Mouse (Mus musculus) small intestine, adult 2 months (tissue): ENCODE data around the gene Zc3h12c. TPM values are rescaled to one million over a fixed set of nuclear protein-coding genes. Genes with fewer than 3 reads are reported as not detected.

Experiments used
- H3K27ac ChIP-seq: fragments of 200-500 bp; 2 replicates; pipeline ENCODE4 v1.5.1; 2012; ENCODE audit warnings: low read depth, low read length, control low read depth, inconsistent platforms; ENCODE audit not compliant: insufficient read depth
- H3K27me3 ChIP-seq: fragments of 200-500 bp; 2 replicates; pipeline ENCODE4 v1.6.1; 2012; ENCODE audit warnings: mild to moderate bottlenecking, moderate library complexity, low read length, inconsistent platforms; ENCODE audit not compliant: control insufficient read depth, insufficient read depth
- H3K36me3 ChIP-seq: fragments of 200-500 bp; 2 replicates; pipeline ENCODE4 v1.6.1; 2012; ENCODE audit warnings: mild to moderate bottlenecking, low read length, control low read depth, inconsistent platforms; ENCODE audit not compliant: control insufficient read depth, insufficient read depth
- H3K4me1 ChIP-seq: fragments of 200-500 bp; 2 replicates; pipeline ENCODE4 v1.6.1; 2012; ENCODE audit warnings: low read length, inconsistent platforms, mixed read lengths; ENCODE audit not compliant: control insufficient read depth, insufficient read depth, insufficient read length
- H3K4me3 ChIP-seq: fragments of 200-500 bp; 2 replicates; pipeline ENCODE4 v1.5.1; 2012; ENCODE audit warnings: low read depth, mild to moderate bottlenecking, control low read depth, inconsistent platforms, low read length, moderate library complexity
- CTCF ChIP-seq: fragments of 200-500 bp; IDR thresholded peaks from 2 replicates; pipeline ENCODE4 v1.5.1; 2012; ENCODE audit warnings: low read depth, mild to moderate bottlenecking, control low read depth, inconsistent platforms, low read length, moderate library complexity, mixed read lengths; ENCODE audit not compliant: insufficient replicate concordance, insufficient read length; ENCODE audit errors: extremely low read depth
- POLR2A ChIP-seq: fragments of 200-500 bp; IDR thresholded peaks from 2 replicates; pipeline ENCODE4 v1.6.1; 2012; ENCODE audit warnings: low read depth, mild to moderate bottlenecking, control low read depth, inconsistent platforms, low read length, moderate library complexity
- whole genome bisulfite sequencing: fragments of 180-500 bp; shearing (Covaris S2); methylation state at CpG from one replicate; pipeline ENCODE4 v1.1.7; 2018; 5-methylcytosine and 5-hydroxymethylcytosine counted together
- polyA plus RNA-seq: library from polyadenylated mRNA; depleted of rRNA; stranded (reverse); fragments of >200 nt; gene quantifications from 2 replicates; pipeline ENCODE4 v1.2.3, GENCODE M21; 2012

Zc3h12c gene
- polyA plus RNA-seq, 1 experiment: 0.24 TPM

DNA sequence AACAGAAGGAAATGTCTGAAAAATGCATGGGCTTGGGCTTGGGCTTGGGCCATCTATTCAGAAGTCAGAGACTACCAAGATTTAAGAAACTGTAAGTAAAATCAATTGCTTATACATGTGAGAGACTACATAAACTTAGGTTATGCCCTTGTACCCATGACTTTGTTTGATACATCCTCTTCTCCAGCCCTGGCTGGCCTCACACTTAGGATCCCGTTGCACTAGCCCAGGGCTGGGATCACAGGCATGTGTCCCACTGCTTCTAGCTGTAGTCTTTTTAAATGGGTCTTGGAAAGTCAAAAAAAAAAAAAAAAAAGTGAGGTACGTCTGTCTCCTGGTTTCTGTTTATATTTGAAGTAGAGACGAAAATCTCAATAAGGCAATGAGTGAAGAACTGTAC lies 1.3 kb downstream of the Zc3h12c start:
- Histone ChIP-seq H3K4me3 (no peak overlapping the region), H3K27me3 (peaks cover 27% of the 10 kb centered on the region), H3K36me3 (no peaks in the 10 kb centered on the region), H3K4me1 (peaks cover 6% of the 10 kb centered on the region; the same call in 1 of the 2 replicates), H3K27ac (no peak overlapping the region)
- no peak for TF ChIP-seq CTCF
- TF ChIP-seq POLR2A: no peak
- WGBS: 49% methylated on average over 3 of the region's 3 CpGs

DNA sequence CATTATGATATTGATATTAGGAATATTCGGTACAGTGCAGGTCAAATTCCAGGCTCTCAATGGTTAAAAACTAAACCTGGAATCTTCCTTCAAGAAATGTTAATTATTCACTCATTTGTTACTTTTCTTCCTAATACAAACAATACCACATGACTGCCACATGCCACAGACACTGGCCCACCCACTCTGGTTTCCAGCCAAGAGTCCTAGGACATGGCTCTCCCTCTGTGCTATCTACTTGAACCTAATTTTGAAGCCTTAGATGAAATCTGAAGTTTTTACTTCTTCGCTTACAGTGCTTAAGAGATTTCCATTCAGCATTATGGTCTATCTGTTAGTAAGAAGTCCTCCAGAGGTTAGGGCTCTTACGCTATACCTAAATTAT lies 2.7 kb downstream of the Zc3h12c start:
- Histone ChIP-seq H3K27me3 (peaks cover 27% of the 10 kb centered on the region), H3K36me3 (no peaks in the 10 kb centered on the region), H3K4me1 (peaks cover 6% of the 10 kb centered on the region; the same call in 1 of the 2 replicates), H3K4me3 (no peak overlapping the region), H3K27ac (no peak overlapping the region)
- TF ChIP-seq POLR2A (no peak), CTCF (no peak)
- WGBS: 73% methylated on average over 3 of the region's 3 CpGs

DNA sequence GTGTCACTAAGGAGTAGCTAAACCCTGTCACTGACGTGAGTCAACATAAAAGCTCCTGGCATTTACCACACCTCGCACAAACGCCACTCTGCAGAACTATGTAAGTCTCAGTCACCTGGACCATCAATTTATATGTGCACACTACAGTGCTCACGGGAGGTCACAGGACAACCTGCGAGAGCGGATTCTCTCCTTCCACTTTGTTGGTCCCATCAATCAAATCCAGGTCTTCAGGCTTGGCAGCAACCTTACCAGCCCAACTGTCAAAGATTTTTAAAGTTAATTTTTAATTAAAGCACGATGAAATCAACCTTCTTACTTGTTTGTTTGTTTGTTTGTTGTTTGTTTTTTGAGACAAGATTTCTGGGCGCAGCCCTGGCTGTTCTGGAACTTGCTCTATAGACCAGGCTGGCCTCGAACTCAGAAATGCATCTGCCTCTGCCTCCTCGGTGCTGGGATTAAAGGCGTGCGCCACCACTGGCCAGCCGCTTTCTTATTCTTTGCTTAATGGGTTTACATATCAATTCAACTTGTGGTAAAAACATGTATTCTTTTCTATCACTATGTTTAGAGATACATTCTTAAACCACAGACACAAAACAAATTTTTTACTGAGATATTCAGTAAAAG lies 3.2 kb downstream of the Zc3h12c start:
- no peaks in the 10 kb centered on the region for H3K36me3 ChIP-seq
- H3K27ac ChIP-seq: no peak overlapping the region
- no peak for TF ChIP-seq POLR2A
- no peak for TF ChIP-seq CTCF
- peaks cover 23% of the 10 kb centered on the region for H3K27me3 ChIP-seq
- H3K4me1 ChIP-seq: peaks cover 6% of the 10 kb centered on the region; the same call in 1 of the 2 replicates
- H3K4me3 ChIP-seq: no peak overlapping the region
- 76% methylated on average over 13 of the region's 13 CpGs for WGBS

DNA sequence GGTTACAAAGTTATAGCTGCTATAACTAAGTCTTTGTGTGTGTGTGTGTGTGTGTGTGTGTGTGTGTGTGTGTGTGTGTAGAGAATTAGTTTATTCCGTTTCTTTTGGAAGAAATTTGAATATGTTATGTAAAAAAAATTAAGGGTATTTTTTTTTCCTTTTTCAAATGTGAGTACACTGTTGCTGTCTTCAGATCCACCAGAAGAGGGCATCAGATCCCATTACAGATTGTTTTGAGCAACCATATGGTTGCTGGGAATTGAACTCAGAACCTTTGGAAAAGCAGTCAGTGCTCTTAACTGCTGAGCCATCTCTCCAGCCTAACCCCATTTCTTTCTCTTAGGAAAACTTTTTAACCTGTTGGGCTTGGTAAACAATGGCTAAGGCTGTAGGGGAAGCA lies 7.9 kb downstream of the Zc3h12c start:
- WGBS: 82% methylated on average over 1 of the region's 1 CpGs
- H3K4me3 ChIP-seq: no peak overlapping the region
- no peaks in the 10 kb centered on the region for H3K27me3 ChIP-seq
- no peaks in the 10 kb centered on the region for H3K4me1 ChIP-seq
- H3K27ac ChIP-seq: no peak overlapping the region
- no peaks in the 10 kb centered on the region for H3K36me3 ChIP-seq
- no peak for TF ChIP-seq POLR2A
- TF ChIP-seq CTCF: no peak

DNA sequence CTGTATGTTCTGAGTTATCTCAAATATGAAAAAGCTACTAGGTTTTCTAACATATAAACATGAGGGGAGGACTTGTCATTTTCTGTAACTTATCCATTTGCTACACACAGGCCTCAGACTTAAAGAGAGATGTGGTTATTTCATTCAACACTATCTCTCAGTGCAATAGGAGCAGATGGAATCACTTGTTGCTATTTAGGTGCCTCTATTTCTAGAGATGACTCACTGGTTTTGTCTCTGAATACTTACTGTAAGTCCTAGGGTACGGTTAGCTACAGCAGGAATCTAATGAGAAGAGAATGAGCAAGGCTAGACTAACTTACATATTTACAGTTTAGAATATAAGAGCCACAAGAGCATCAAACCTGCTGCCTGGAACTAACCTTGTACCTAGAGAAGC lies 9.8 kb downstream of the Zc3h12c start:
- Histone ChIP-seq H3K27me3 (no peaks in the 10 kb centered on the region), H3K27ac (no peak overlapping the region), H3K36me3 (no peaks in the 10 kb centered on the region), H3K4me1 (no peaks in the 10 kb centered on the region), H3K4me3 (no peak overlapping the region)
- WGBS: 85% methylated on average over 1 of the region's 1 CpGs
- TF ChIP-seq CTCF: no peak
- no peak for TF ChIP-seq POLR2A

DNA sequence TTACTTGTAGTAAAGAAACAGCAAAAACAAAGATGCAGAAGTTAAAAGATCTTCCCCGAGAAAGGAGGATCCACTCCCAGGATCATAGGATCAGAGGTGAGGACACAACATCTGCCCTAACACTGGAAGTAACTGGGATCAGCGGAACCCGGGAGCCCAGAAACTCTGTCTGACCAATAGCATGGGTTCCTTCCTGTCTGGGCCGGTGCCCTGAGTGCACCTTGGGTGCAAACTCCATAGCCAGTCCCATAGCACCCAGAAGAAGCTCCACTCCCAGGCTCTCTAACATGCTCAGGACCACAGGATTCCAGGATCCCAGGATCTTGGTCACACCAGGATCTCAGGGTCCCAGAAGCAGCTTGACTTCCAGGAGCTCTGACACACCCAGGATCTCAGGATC lies 13.0 kb downstream of the Zc3h12c start:
- no peaks in the 10 kb centered on the region for H3K27me3 ChIP-seq
- H3K4me1 ChIP-seq: no peaks in the 10 kb centered on the region
- TF ChIP-seq CTCF (no peak), POLR2A (no peak)
- no peaks in the 10 kb centered on the region for H3K36me3 ChIP-seq
- WGBS: 79% methylated on average over 4 of the region's 4 CpGs
- H3K27ac ChIP-seq: no peak overlapping the region
- no peak overlapping the region for H3K4me3 ChIP-seq

DNA sequence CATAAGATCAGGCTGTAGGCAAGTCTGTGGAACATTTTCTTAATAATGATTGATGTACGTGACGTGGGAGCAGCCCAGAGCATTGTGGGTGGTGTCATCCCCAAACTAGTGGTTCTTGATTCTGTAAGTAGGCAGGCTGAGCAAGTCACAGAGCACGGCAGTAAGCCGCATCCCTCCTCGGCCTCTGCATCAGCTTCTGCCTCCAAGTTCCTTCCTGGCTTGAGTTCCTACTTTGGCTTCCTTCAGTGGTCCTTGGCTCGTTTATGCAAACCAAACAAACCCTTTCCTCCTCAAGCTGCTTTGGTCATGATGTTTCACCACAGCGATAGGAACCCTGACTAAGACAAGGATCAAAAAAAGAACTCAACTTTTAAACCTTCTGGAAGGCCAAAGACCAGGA lies 14.1 kb downstream of the Zc3h12c start:
- no peaks in the 10 kb centered on the region for H3K4me1 ChIP-seq
- H3K27me3 ChIP-seq: no peaks in the 10 kb centered on the region
- no peak for TF ChIP-seq CTCF
- TF ChIP-seq POLR2A: no peak
- 72% methylated on average over 7 of the region's 7 CpGs for WGBS
- no peak overlapping the region for H3K27ac ChIP-seq
- H3K36me3 ChIP-seq: no peaks in the 10 kb centered on the region
- no peak overlapping the region for H3K4me3 ChIP-seq
